Mouse (Mus musculus): ENCODE measurements around the gene Vps33a.

GRCm38 (mm10) chr5:123572357-123573186 is at the start of gene Vps33a:
- TF ChIP-seq GATA1 (IDR thresholded peaks at IDR 0.05; ENCODE audit: borderline replicate concordance, low read length) (no peak), FLI1 (IDR thresholded peaks at IDR 0.05; ENCODE audit: low read length) (no peak)
